ENCODE assay signal across 8 mouse cellular contexts in genomic region chr4:43668782-43669427, GRCm38 (mm10). TPM values are rescaled to one million over a fixed set of nuclear protein-coding genes. Genes with fewer than 3 reads are reported as not detected.
DNase-seq lines count a peak whose midpoint lies in the region; ATAC-seq and TF ChIP-seq lines count a peak whose summit lies in the region.

Gene Tmem8b, plus strand, starts transcription at chr4:43668971.
Gene Fam221b, minus strand, starts transcription at chr4:43669145.

- peak within 1 kb of the TSS; percentile 91 for H3K4me2 ChIP-seq in heart, embryonic 11.5 days
- H3K4me2 ChIP-seq in kidney, postnatal 0 days (ENCODE audit: low read length), result peak within 1 kb of the TSS; percentile 83
- H3K4me2 ChIP-seq in liver, embryonic 11.5 days, result peak within 1 kb of the TSS; percentile 96
- peak within 1 kb of the TSS; percentile 79 for H3K4me2 ChIP-seq in stomach, embryonic 14.5 days (replicated peaks; ENCODE audit: low read depth, low read length)

- H3K9me3 ChIP-seq in heart, embryonic 11.5 days (replicated peaks; ENCODE audit: control insufficient read depth, low read length), result no peaks in the 10 kb centered on the region
- no peaks in the 10 kb centered on the region for H3K9me3 ChIP-seq in kidney, postnatal 0 days (replicated peaks; ENCODE audit: low read length)
- H3K9me3 ChIP-seq in liver, embryonic 11.5 days (ENCODE audit: control insufficient read depth, low read length), result no peaks in the 10 kb centered on the region
- no peaks in the 10 kb centered on the region for H3K9me3 ChIP-seq in stomach, embryonic 14.5 days (ENCODE audit: control insufficient read depth, low read depth, low read length)

- peak within 1 kb of the TSS; percentile 77 for H3K9ac ChIP-seq in heart, embryonic 11.5 days (ENCODE audit: low read depth, low read length)
- peak within 1 kb of the TSS; percentile 83 for H3K9ac ChIP-seq in kidney, postnatal 0 days (ENCODE audit: low read depth, low read length)
- peak within 1 kb of the TSS; percentile 76 for H3K9ac ChIP-seq in liver, embryonic 11.5 days (ENCODE audit: low read depth, low read length)
- peak within 1 kb of the TSS; percentile 89 for H3K9ac ChIP-seq in stomach, embryonic 14.5 days (replicated peaks; ENCODE audit: low read depth, low read length)

- WGBS in heart, embryonic 11.5 days (ENCODE audit: insufficient replicate concordance), result 3% methylated on average over 41 of the region's 41 CpGs
- 2% methylated on average over 41 of the region's 41 CpGs for WGBS in kidney, postnatal 0 days
- WGBS in liver, embryonic 11.5 days, result 4% methylated on average over 38 of the region's 41 CpGs
- 2% methylated on average over 36 of the region's 41 CpGs for WGBS in stomach, embryonic 14.5 days

- peak within 1 kb of the TSS; percentile 73 for H3K4me3 ChIP-seq in heart, embryonic 11.5 days (ENCODE audit: low read depth, low read length)
- H3K4me3 ChIP-seq in kidney, postnatal 0 days (replicated peaks; ENCODE audit: low read depth, low read length), result peak within 1 kb of the TSS; percentile 76
- peak within 1 kb of the TSS; percentile 83 for H3K4me3 ChIP-seq in liver, embryonic 11.5 days (ENCODE audit: low read depth, low read length)
- peak within 1 kb of the TSS; percentile 85 for H3K4me3 ChIP-seq in stomach, embryonic 14.5 days (ENCODE audit: low read depth, low read length)

- H3K36me3 ChIP-seq in heart, embryonic 11.5 days (ENCODE audit: control insufficient read depth, insufficient read depth, low read length), result no peaks in the 10 kb centered on the region
- no peaks in the 10 kb centered on the region for H3K36me3 ChIP-seq in kidney, postnatal 0 days (ENCODE audit: insufficient read depth, low read length)
- H3K36me3 ChIP-seq in liver, embryonic 11.5 days (ENCODE audit: control insufficient read depth, insufficient read depth, low read length), result no peaks in the 10 kb centered on the region
- H3K36me3 ChIP-seq in stomach, embryonic 14.5 days (ENCODE audit: control insufficient read depth, insufficient read depth, low read length), result no peaks in the 10 kb centered on the region

- TF ChIP-seq CTCF in kidney, postnatal 0 days (IDR thresholded peaks at IDR 0.05; ENCODE audit: low read depth), result no peak

- H3K4me1 ChIP-seq in heart, embryonic 11.5 days (ENCODE audit: control insufficient read depth, insufficient read depth, low read length), result peaks cover 9% of the 10 kb centered on the region
- 0 out of 2 replicates have a peak, but pooled peaks cover 8% of the 10 kb centered on the region for H3K4me1 ChIP-seq in kidney, postnatal 0 days (replicated peaks; ENCODE audit: insufficient read depth, low read length)
- peaks cover 11% of the 10 kb centered on the region for H3K4me1 ChIP-seq in liver, embryonic 11.5 days (replicated peaks; ENCODE audit: control insufficient read depth, insufficient read depth, low read length)
- peaks cover 13% of the 10 kb centered on the region; the same call in 1 of the 2 replicates for H3K4me1 ChIP-seq in stomach, embryonic 14.5 days (ENCODE audit: control insufficient read depth, insufficient read depth, low read length)

- H3K27ac ChIP-seq in heart, embryonic 11.5 days (ENCODE audit: low read depth, low read length), result peak within 1 kb of the TSS; percentile 17; the same call in 1 of the 2 replicates
- H3K27ac ChIP-seq in kidney, postnatal 0 days, result peak within 1 kb of the TSS; percentile 55; the same call in 1 of the 2 replicates
- no peak within 1 kb of the TSS for H3K27ac ChIP-seq in liver, embryonic 11.5 days (ENCODE audit: low read depth, low read length)
- peak within 1 kb of the TSS; percentile 48; the same call in 1 of the 2 replicates for H3K27ac ChIP-seq in stomach, embryonic 14.5 days (ENCODE audit: low read length)

- H3K27me3 ChIP-seq in heart, embryonic 11.5 days (ENCODE audit: control insufficient read depth, insufficient read depth, low read length), result peaks cover 26% of the 10 kb centered on the region
- H3K27me3 ChIP-seq in kidney, postnatal 0 days (ENCODE audit: insufficient read depth, low read length), result no peaks in the 10 kb centered on the region
- peaks cover 18% of the 10 kb centered on the region for H3K27me3 ChIP-seq in liver, embryonic 11.5 days (replicated peaks; ENCODE audit: control insufficient read depth, insufficient read depth, low read length)
- 0 out of 2 replicates have a peak, but pooled peaks cover 4% of the 10 kb centered on the region for H3K27me3 ChIP-seq in stomach, embryonic 14.5 days (ENCODE audit: control insufficient read depth, insufficient read depth, low read length)

- peak; percentile 91 for DNase-seq in B cell, adult 2 months
- peak; percentile 97 for DNase-seq in brain, adult 2 months (ENCODE audit: low read depth, low spot score)
- DNase-seq in kidney, postnatal 0 days (ENCODE audit: low spot score), result peak; percentile 95
- peak; percentile 87 for DNase-seq in liver, embryonic 11.5 days (ENCODE audit: low spot score)
- peak; percentile 91 for DNase-seq in naive thymus-derived CD4-positive, alpha-beta T cell, adult 2 months (ENCODE audit: low read depth)

- peak; percentile 96 for ATAC-seq in erythroblast, adult 5-6 weeks (replicated peaks; ENCODE audit: low FRiP score, poor library complexity, severe bottlenecking)
- ATAC-seq in heart, embryonic 11.5 days (replicated peaks; ENCODE audit: insufficient number of reproducible peaks, low FRiP score, low TSS enrichment), result peak; percentile 86
- ATAC-seq in kidney, postnatal 0 days (replicated peaks; ENCODE audit: low FRiP score, low read depth), result peak; percentile 89
- ATAC-seq in liver, embryonic 11.5 days (replicated peaks; ENCODE audit: low FRiP score), result peak; percentile 93
- ATAC-seq in stomach, embryonic 14.5 days (ENCODE audit: insufficient number of reproducible peaks, insufficient read depth, low FRiP score, low read depth), result peak; percentile 91

RNA-seq across cellular contexts. Expression of gene Tmem8b, which starts in this region (rescaled TPM):
- total RNA-seq in erythroblast, adult 5-6 weeks (2015; ENCODE audit: low replicate concordance), result 3.8 TPM in 1 of 2 replicates, not detected in the other
- 0.42 TPM in 1 of 2 replicates, not detected in the other for total RNA-seq in erythroblast, adult 5-6 weeks (2017; ENCODE audit: low replicate concordance)
- polyA plus RNA-seq in heart, embryonic 11.5 days (2014; fragmentation: Nextera tagmentation; extraction: Ambion mirVana), result 2.7 and 3.3 TPM in 2 replicates
- polyA plus RNA-seq in kidney, postnatal 0 days (2015; fragmentation: Nextera tagmentation; extraction: Ambion mirVana), result 2.0 and 2.2 TPM in 2 replicates
- polyA plus RNA-seq in liver, embryonic 11.5 days (2014; fragmentation: Nextera tagmentation; extraction: Ambion mirVana), result 0.84 and 1.1 TPM in 2 replicates
- 4.5 and 5.6 TPM in 2 replicates for polyA plus RNA-seq in stomach, embryonic 14.5 days (2014; fragmentation: Nextera tagmentation; extraction: Ambion mirVana)

RNA-seq across cellular contexts. Expression of gene Fam221b, which starts in this region (rescaled TPM):
- total RNA-seq in erythroblast, adult 5-6 weeks (2015; ENCODE audit: low replicate concordance), result not detected in 2 replicates
- total RNA-seq in erythroblast, adult 5-6 weeks (2017; ENCODE audit: low replicate concordance), result 0.70 TPM in 1 of 2 replicates, not detected in the other
- polyA plus RNA-seq in heart, embryonic 11.5 days (2014; fragmentation: Nextera tagmentation; extraction: Ambion mirVana), result 3.4 and 3.9 TPM in 2 replicates
- 2.9 and 3.8 TPM in 2 replicates for polyA plus RNA-seq in kidney, postnatal 0 days (2015; fragmentation: Nextera tagmentation; extraction: Ambion mirVana)
- polyA plus RNA-seq in liver, embryonic 11.5 days (2014; fragmentation: Nextera tagmentation; extraction: Ambion mirVana), result 2.2 and 2.3 TPM in 2 replicates
- polyA plus RNA-seq in stomach, embryonic 14.5 days (2014; fragmentation: Nextera tagmentation; extraction: Ambion mirVana), result 3.7 and 4.2 TPM in 2 replicates
